8 mouse cellular contexts compared by ENCODE assay signal in the genomic region with DNA sequence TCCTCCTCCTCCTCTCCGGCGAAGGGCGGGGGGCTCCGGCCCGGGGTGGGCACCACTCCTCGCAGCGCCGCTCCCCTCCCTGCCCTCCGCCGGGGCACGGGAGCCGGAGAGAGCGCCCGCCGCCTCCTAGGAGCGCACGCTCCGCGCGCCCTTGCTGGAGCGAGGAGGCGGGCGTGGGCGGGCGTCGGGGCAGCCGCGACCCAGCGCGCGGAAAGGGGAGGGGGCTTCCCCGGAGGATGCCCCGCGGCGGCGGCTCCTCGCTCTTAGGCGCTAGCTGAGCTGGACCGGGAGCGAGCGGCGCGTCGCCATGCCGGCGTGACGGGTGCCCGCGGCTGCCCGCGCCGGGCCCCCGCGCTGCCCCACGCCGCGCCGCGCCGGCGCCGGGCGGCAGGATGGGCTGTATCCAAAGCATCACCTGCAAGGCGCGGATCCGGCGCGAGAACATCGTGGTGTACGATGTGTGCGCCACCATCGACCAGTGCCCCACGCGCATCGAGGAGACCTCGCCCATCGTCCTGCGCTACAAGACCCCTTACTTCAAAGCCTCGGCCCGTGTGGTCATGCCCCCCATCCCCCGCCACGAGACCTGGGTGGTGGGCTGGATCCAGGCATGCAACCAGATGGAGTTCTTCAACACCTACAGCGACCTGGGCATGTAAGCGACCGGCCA. TPM values are rescaled to one million over a fixed set of nuclear protein-coding genes. Genes with fewer than 3 reads are reported as not detected.
DNase-seq lines count a peak whose midpoint lies in the region; ATAC-seq and TF ChIP-seq lines count a peak whose summit lies in the region.

Gene Fam78b, plus strand, starts transcription at position 244 of the 670 bp plus-strand sequence.

- no peak for TF ChIP-seq CTCF in lung, postnatal 0 days (IDR thresholded peaks at IDR 0.05)

- under 1% methylated on average over 67 of the region's 85 CpGs for WGBS in heart, embryonic 11.5 days (ENCODE audit: insufficient replicate concordance)
- under 1% methylated on average over 66 of the region's 85 CpGs for WGBS in lung, postnatal 0 days

- peak; percentile 41 for ATAC-seq in heart, embryonic 11.5 days (replicated peaks; ENCODE audit: insufficient number of reproducible peaks, low FRiP score, low TSS enrichment)
- ATAC-seq in lung, postnatal 0 days = peak; percentile 35

- H3K27ac ChIP-seq in heart, embryonic 11.5 days (ENCODE audit: low read depth, low read length) = 0 out of 2 replicates have a peak within 1 kb of the TSS, but pooled peaks have one; percentile 15
- H3K27ac ChIP-seq in lung, postnatal 0 days (ENCODE audit: low read length) = no peak within 1 kb of the TSS

- H3K9me3 ChIP-seq in heart, embryonic 11.5 days (replicated peaks; ENCODE audit: control insufficient read depth, low read length) = no peaks in the 10 kb centered on the region
- no peaks in the 10 kb centered on the region for H3K9me3 ChIP-seq in lung, postnatal 0 days (ENCODE audit: low read length)

- TF ChIP-seq EP300 in lung, postnatal 0 days (IDR thresholded peaks at IDR 0.05) = no peak

- H3K4me1 ChIP-seq in heart, embryonic 11.5 days (ENCODE audit: control insufficient read depth, insufficient read depth, low read length) = peaks cover 6% of the 10 kb centered on the region
- H3K4me1 ChIP-seq in lung, postnatal 0 days (ENCODE audit: insufficient read depth, low read depth, low read length) = no peaks in the 10 kb centered on the region

- H3K36me3 ChIP-seq in heart, embryonic 11.5 days (ENCODE audit: control insufficient read depth, insufficient read depth, low read length) = no peaks in the 10 kb centered on the region
- H3K36me3 ChIP-seq in lung, postnatal 0 days (ENCODE audit: insufficient read depth, low read length) = no peaks in the 10 kb centered on the region

- peaks cover 26% of the 10 kb centered on the region for H3K27me3 ChIP-seq in heart, embryonic 11.5 days (ENCODE audit: control insufficient read depth, insufficient read depth, low read length)
- H3K27me3 ChIP-seq in lung, postnatal 0 days (replicated peaks; ENCODE audit: insufficient read depth, low read length) = peaks cover 12% of the 10 kb centered on the region; the same call in 1 of the 2 replicates

- peak; percentile 7 for DNase-seq in ovary, adult 18-20 months (ENCODE audit: low spot score)
- no peak for DNase-seq in ovary, postnatal 10 days (ENCODE audit: low spot score)
- DNase-seq in cerebellum, postnatal 14 days = peak; percentile 72 to 75
- peak; percentile 43 to 49 for DNase-seq in kidney, postnatal 4 days
- no peak for DNase-seq in lung, postnatal 0 days (ENCODE audit: low spot score)
- DNase-seq in right cerebral cortex, postnatal 36 days (ENCODE audit: low spot score in 2 of 2) = peak; percentile 23 to 46
- DNase-seq in Muller cell, postnatal 12 days (ENCODE audit: inconsistent ontology term) = no peak

- H3K4me2 ChIP-seq in heart, embryonic 11.5 days = peak within 1 kb of the TSS; percentile 96
- H3K4me2 ChIP-seq in lung, postnatal 0 days (replicated peaks; ENCODE audit: low read depth, low read length) = peak within 1 kb of the TSS; percentile 98

- peak within 1 kb of the TSS; percentile 77 for H3K4me3 ChIP-seq in heart, embryonic 11.5 days (ENCODE audit: low read depth, low read length)
- peak within 1 kb of the TSS; percentile 76 for H3K4me3 ChIP-seq in lung, postnatal 0 days (ENCODE audit: low read depth, low read length)

- H3K9ac ChIP-seq in heart, embryonic 11.5 days (ENCODE audit: low read depth, low read length) = peak within 1 kb of the TSS; percentile 79
- peak within 1 kb of the TSS; percentile 46 for H3K9ac ChIP-seq in lung, postnatal 0 days (replicated peaks; ENCODE audit: low read depth)

RNA-seq across cellular contexts. Expression of gene Fam78b, which starts in this region (rescaled TPM):
- polyA plus RNA-seq in heart, embryonic 11.5 days (2014; fragmentation: Nextera tagmentation; extraction: Ambion mirVana) = 0.60 and 0.65 TPM in 2 replicates
- 0.60 and 0.61 TPM in 2 replicates for polyA plus RNA-seq in lung, postnatal 0 days (2015; fragmentation: Nextera tagmentation; extraction: Ambion mirVana)

Comparison
In these comparisons a context has a peak if more than half of its experiments do, and no peak if none do; other contexts are left out.
1. DNase-seq: peak in ovary, adult 18-20 months (single experiment), cerebellum, postnatal 14 days (2 of 2), kidney, postnatal 4 days (2 of 2) and right cerebral cortex, postnatal 36 days (2 of 2); none in ovary, postnatal 10 days (single experiment), lung, postnatal 0 days (single experiment) and Muller cell, postnatal 12 days (single experiment).
2. Peak in ATAC-seq, H3K4me3 ChIP-seq, H3K27ac ChIP-seq, H3K9ac ChIP-seq and H3K4me2 ChIP-seq in heart, embryonic 11.5 days; RNA of the gene not detected or under 1 TPM.
3. Peak in ATAC-seq, H3K4me3 ChIP-seq, H3K9ac ChIP-seq and H3K4me2 ChIP-seq in lung, postnatal 0 days; RNA of the gene not detected or under 1 TPM.